Mouse (Mus musculus) neural tube, embryonic 14.5 days (tissue): ENCODE results near the gene Hist2h2bb. TPM values are rescaled to one million over a fixed set of nuclear protein-coding genes. Genes with fewer than 3 reads are reported as not detected.
"Not testable (repeated sequence)": the region's sequence is repeated elsewhere in the genome, so short reads cannot be mapped to it uniquely, and the experiment has no call there.

ENCODE experiments used
- ATAC-seq: fragments of 200-750 bp; cut with Nextera tagmentation; 2 replicates; pipeline ENCODE4 v1.8.0; 2017; ENCODE audit warnings: low read depth, mild to moderate bottlenecking, moderate TSS enrichment, moderate library complexity
- H3K27ac ChIP-seq: fragments of 300-500 bp; sonication (generic); 2 replicates; pipeline ENCODE4 v1.5.1; 2014; ENCODE audit warnings: low read depth, mild to moderate bottlenecking, control low read depth, low read length, moderate library complexity, mixed read lengths
- H3K27me3 ChIP-seq: fragments of 300-500 bp; sonication (generic); 2 replicates; pipeline ENCODE4 v1.6.1; 2014; ENCODE audit warnings: low read length; ENCODE audit not compliant: control insufficient read depth, insufficient read depth
- H3K36me3 ChIP-seq: fragments of 300-500 bp; sonication (generic); 2 replicates; pipeline ENCODE4 v1.6.1; 2014; ENCODE audit warnings: low read length, mixed read lengths; ENCODE audit not compliant: control insufficient read depth, insufficient read depth
- H3K4me1 ChIP-seq: fragments of 300-500 bp; sonication (generic); 2 replicates; pipeline ENCODE4 v1.6.1; 2014; ENCODE audit warnings: low read length; ENCODE audit not compliant: control insufficient read depth, insufficient read depth
- H3K4me2 ChIP-seq: fragments of 300-500 bp; sonication (generic); 2 replicates; pipeline ENCODE4 v1.6.1; 2014; ENCODE audit warnings: mild to moderate bottlenecking, low read depth, low read length, control low read depth
- H3K4me3 ChIP-seq: fragments of 300-500 bp; sonication (generic); 2 replicates; pipeline ENCODE4 v1.5.1; 2014; ENCODE audit warnings: low read depth, low read length, control low read depth, mixed read lengths
- H3K9ac ChIP-seq: fragments of 300-500 bp; sonication (generic); replicated peaks from 2 replicates; pipeline ENCODE4 v1.6.1; 2014; ENCODE audit warnings: low read depth, mild to moderate bottlenecking, control low read depth, low read length, mixed read lengths
- H3K9me3 ChIP-seq: fragments of 300-500 bp; sonication (generic); 2 replicates; pipeline ENCODE4 v1.6.1; 2016; ENCODE audit warnings: low read length; ENCODE audit not compliant: control insufficient read depth
- WGBS: fragments of 180-500 bp; shearing (Covaris S2); extraction: QIAGEN DNeasy Blood & Tissue Kit; methylation state at CpG from one replicate; pipeline ENCODE4 v1.1.7; 2014; 5-methylcytosine and 5-hydroxymethylcytosine counted together
- polyA plus RNA-seq: library from polyadenylated mRNA; unstranded; fragments of >200 nt; fragmentation: Nextera tagmentation; extraction: Ambion mirVana; gene quantifications from 2 replicates; pipeline ENCODE4 v1.2.1, GENCODE M21; 2014

The Hist2h2bb gene
- polyA plus RNA-seq, 1 experiment from 2014 or later = 2.0 TPM

GRCm38 (mm10) chr3:96267541-96267940 lies 2.0 kb upstream of the Hist2h2bb start:
- 82% methylated on average over 4 of the region's 4 CpGs for WGBS
- Histone ChIP-seq H3K4me2 (no peak overlapping the region), H3K27me3 (no peaks in the 10 kb centered on the region), H3K9me3 (no peaks in the 10 kb centered on the region), H3K4me3 (no peak overlapping the region), H3K27ac (no peak overlapping the region; the same call in 1 of the 2 replicates), H3K4me1 (peaks cover 20% of the 10 kb centered on the region; the same call in 1 of the 2 replicates), H3K36me3 (no peaks in the 10 kb centered on the region), H3K9ac (no peak overlapping the region)
- no peak for ATAC-seq

- H3K36me3 ChIP-seq = no peaks in the 10 kb centered on the region
- peak; percentile 65 for ATAC-seq
- peak within 1 kb of the TSS; percentile 92 for H3K27ac ChIP-seq
- peaks cover 20% of the 10 kb centered on the region; the same call in 1 of the 2 replicates for H3K4me1 ChIP-seq
- H3K9me3 ChIP-seq = no peaks in the 10 kb centered on the region
- peak within 1 kb of the TSS; percentile 55 for H3K4me3 ChIP-seq
- peak within 1 kb of the TSS; percentile 93 for H3K4me2 ChIP-seq
- H3K27me3 ChIP-seq = no peaks in the 10 kb centered on the region
- 17% methylated on average over 28 of the region's 30 CpGs for WGBS
- H3K9ac ChIP-seq = peak within 1 kb of the TSS; percentile 53
These were observed 1.3 kb upstream of the Hist2h2bb start, which contains the start of gene Hist2h3b for GRCm38 (mm10) chr3:96268051-96268775. Gene Hist2h3b, plus strand, starts transcription at chr3:96268654.

- peak overlapping the region; percentile 92 for H3K27ac ChIP-seq
- H3K9ac ChIP-seq = peak overlapping the region; percentile 53
- H3K36me3 ChIP-seq, H3K9me3 ChIP-seq, H3K27me3 ChIP-seq: not testable (repeated sequence)
- peak overlapping the region; percentile 93 for H3K4me2 ChIP-seq
- H3K4me3 ChIP-seq = peak overlapping the region; percentile 55
- ATAC-seq = peak; percentile 47
- H3K4me1 ChIP-seq = peaks cover 16% of the 10 kb centered on the region; the same call in 1 of the 2 replicates
- WGBS = under 1% methylated on average over 9 of the region's 44 CpGs
These were observed 675 bp upstream of the Hist2h2bb start for GRCm38 (mm10) chr3:96268776-96269378.

GRCm38 (mm10) chr3:96273591-96274465 lies 4.3 kb downstream of the Hist2h2bb start:
- no peak for ATAC-seq
- no peak overlapping the region for H3K27ac ChIP-seq
- WGBS = 90% methylated on average over 17 of the region's 17 CpGs
- no peaks in the 10 kb centered on the region for H3K36me3 ChIP-seq
- H3K4me3 ChIP-seq = no peak overlapping the region
- no peak overlapping the region for H3K9ac ChIP-seq
- H3K4me2 ChIP-seq = no peak overlapping the region
- H3K27me3 ChIP-seq = no peaks in the 10 kb centered on the region
- no peaks in the 10 kb centered on the region for H3K9me3 ChIP-seq
- H3K4me1 ChIP-seq = 0 out of 2 replicates have a peak, but pooled peaks cover 3% of the 10 kb centered on the region

- no peaks in the 10 kb centered on the region for H3K9me3 ChIP-seq
- 16% methylated on average over 8 of the region's 8 CpGs for WGBS
These were observed 7.9 kb downstream of the Hist2h2bb start for GRCm38 (mm10) chr3:96277428-96277799.

GRCm38 (mm10) chr3:96277800-96278624 lies 8.5 kb downstream of the Hist2h2bb start:
- Histone ChIP-seq H3K4me2 (peak overlapping the region; percentile 63), H3K27me3 (no peaks in the 10 kb centered on the region), H3K36me3 (no peaks in the 10 kb centered on the region), H3K27ac (peak overlapping the region; percentile 87), H3K4me3 (peak overlapping the region; percentile 43), H3K4me1 (no peaks in the 10 kb centered on the region), H3K9ac (peak overlapping the region; percentile 30), H3K9me3 (no peaks in the 10 kb centered on the region)
- peak; percentile 97 for ATAC-seq
- WGBS = under 1% methylated on average over 49 of the region's 49 CpGs

More at GRCm38 (mm10) chr3:96277428-96277799, 7.9 kb downstream of the Hist2h2bb start:
- Histone ChIP-seq H3K4me3 (peak overlapping the region; percentile 43), H3K4me1 (no peaks in the 10 kb centered on the region), H3K27me3 (no peaks in the 10 kb centered on the region), H3K36me3 (no peaks in the 10 kb centered on the region), H3K4me2 (peak overlapping the region; percentile 63), H3K27ac (peak overlapping the region; percentile 67; the same call in 1 of the 2 replicates), H3K9ac (peak overlapping the region; percentile 30; the same call in 1 of the 2 replicates)
- ATAC-seq = peak; percentile 5

GRCm38 (mm10) chr3:96280660-96281059 lies 11.1 kb downstream of the Hist2h2bb start:
- no peaks in the 10 kb centered on the region for H3K9me3 ChIP-seq
- H3K4me2 ChIP-seq = no peak overlapping the region
- no peak overlapping the region for H3K9ac ChIP-seq
- H3K4me1 ChIP-seq = no peaks in the 10 kb centered on the region
- ATAC-seq = no peak
- WGBS = 50% methylated on average over 6 of the region's 6 CpGs
- no peaks in the 10 kb centered on the region for H3K27me3 ChIP-seq
- H3K36me3 ChIP-seq = no peaks in the 10 kb centered on the region
- no peak overlapping the region for H3K4me3 ChIP-seq
- no peak overlapping the region for H3K27ac ChIP-seq

GRCm38 (mm10) chr3:96284457-96284856 lies 14.9 kb downstream of the Hist2h2bb start:
- no peaks in the 10 kb centered on the region for H3K36me3 ChIP-seq
- no peak overlapping the region for H3K27ac ChIP-seq
- 27% methylated on average over 4 of the region's 4 CpGs for WGBS
- H3K27me3 ChIP-seq = no peaks in the 10 kb centered on the region
- no peak overlapping the region for H3K9ac ChIP-seq
- ATAC-seq = no peak
- no peak overlapping the region for H3K4me2 ChIP-seq
- no peak overlapping the region for H3K4me3 ChIP-seq
- no peaks in the 10 kb centered on the region for H3K9me3 ChIP-seq
- H3K4me1 ChIP-seq = no peaks in the 10 kb centered on the region
